Mouse (Mus musculus) ES-Bruce4 (cell line): ENCODE measurements around the gene Dchs2.

ENCODE experiments used
- CTCF ChIP-seq: IDR thresholded peaks from one replicate; pipeline ENCODE4 v1.8.1; 2011; ENCODE audit warnings: low read depth, low read length
- POLR2A ChIP-seq: IDR thresholded peaks from one replicate; pipeline ENCODE4 v1.8.1; 2011; ENCODE audit warnings: low read length; ENCODE audit not compliant: insufficient read depth

- TF ChIP-seq POLR2A (no peak), CTCF (no peak)
These were observed 142.5 kb downstream of the Dchs2 start for GRCm38 (mm10) chr3:83270228-83270627.
